Mouse (Mus musculus) fibroblast of lung, adult 2 months (primary cell): ENCODE measurements at regions not wholly inside any gene's neighbourhood (a gene's known extent, or its start where the extent isn't known, plus 50 kb on each side); places are given as distances from the start of the nearest gene placed in this dataset.

Source experiments
- DNase-seq: peaks from one replicate; pipeline ENCODE4 v3.0.0-alpha.2; 2011; ENCODE audit warnings: low read depth

- no peak for DNase-seq
Measured at GRCm38 (mm10) chr7:40671068-40671467, 227.1 kb upstream of the Vstm2b start.

GRCm38 (mm10) chr7:40672348-40672747 is 225.8 kb upstream of the Vstm2b start:
- DNase-seq = no peak

GRCm38 (mm10) chr7:40674397-40674796 is 223.7 kb upstream of the Vstm2b start:
- DNase-seq = no peak

GRCm38 (mm10) chr7:40677601-40678000 is 220.5 kb upstream of the Vstm2b start:
- DNase-seq = peak; percentile 3

GRCm38 (mm10) chr7:40680567-40680966 is 217.6 kb upstream of the Vstm2b start:
- no peak for DNase-seq

GRCm38 (mm10) chr7:40680993-40681392 is 217.1 kb upstream of the Vstm2b start:
- DNase-seq = no peak

GRCm38 (mm10) chr7:40683176-40683575 is 215.0 kb upstream of the Vstm2b start:
- DNase-seq = no peak

GRCm38 (mm10) chr7:40683641-40684040 is 214.5 kb upstream of the Vstm2b start:
- DNase-seq = no peak

- no peak for DNase-seq
Measured at GRCm38 (mm10) chr7:40687005-40687404, 211.1 kb upstream of the Vstm2b start.

GRCm38 (mm10) chr7:40688546-40688945 is 209.6 kb upstream of the Vstm2b start:
- DNase-seq = no peak

GRCm38 (mm10) chr7:40693755-40694154 is 204.4 kb upstream of the Vstm2b start:
- no peak for DNase-seq

GRCm38 (mm10) chr7:40697551-40697950 is 200.6 kb upstream of the Vstm2b start:
- no peak for DNase-seq

GRCm38 (mm10) chr7:40698309-40698708 is 199.8 kb upstream of the Vstm2b start:
- DNase-seq = no peak

- DNase-seq = no peak
Measured at GRCm38 (mm10) chr7:40699633-40700032, 198.5 kb upstream of the Vstm2b start.

GRCm38 (mm10) chr7:40700656-40701055 is 197.5 kb upstream of the Vstm2b start:
- DNase-seq = no peak

- DNase-seq = no peak
Measured at GRCm38 (mm10) chr7:40702191-40703045, 195.7 kb upstream of the Vstm2b start.

- DNase-seq = no peak
Measured at GRCm38 (mm10) chr7:40708231-40708630, 189.9 kb upstream of the Vstm2b start.

- DNase-seq = no peak
Measured at GRCm38 (mm10) chr7:40717991-40718390, 180.1 kb upstream of the Vstm2b start.

- DNase-seq = no peak
Measured at GRCm38 (mm10) chr7:40736971-40737468, 161.1 kb upstream of the Vstm2b start.

GRCm38 (mm10) chr7:40737496-40737895 is 160.6 kb upstream of the Vstm2b start:
- no peak for DNase-seq

GRCm38 (mm10) chr7:40738174-40738573 is 160.0 kb upstream of the Vstm2b start:
- no peak for DNase-seq

GRCm38 (mm10) chr7:40742553-40743151 is 155.5 kb upstream of the Vstm2b start:
- no peak for DNase-seq

- DNase-seq = no peak
Measured at GRCm38 (mm10) chr7:40751779-40752178, 146.3 kb upstream of the Vstm2b start.
